Mouse (Mus musculus): ENCODE results near the gene Blcap. TPM values are rescaled to one million over a fixed set of nuclear protein-coding genes. Genes with fewer than 3 reads are reported as not detected.

Blcap gene
- total and polyA plus RNA-seq, 2 experiments from 2014 or later: 208 to 295 TPM

DNA sequence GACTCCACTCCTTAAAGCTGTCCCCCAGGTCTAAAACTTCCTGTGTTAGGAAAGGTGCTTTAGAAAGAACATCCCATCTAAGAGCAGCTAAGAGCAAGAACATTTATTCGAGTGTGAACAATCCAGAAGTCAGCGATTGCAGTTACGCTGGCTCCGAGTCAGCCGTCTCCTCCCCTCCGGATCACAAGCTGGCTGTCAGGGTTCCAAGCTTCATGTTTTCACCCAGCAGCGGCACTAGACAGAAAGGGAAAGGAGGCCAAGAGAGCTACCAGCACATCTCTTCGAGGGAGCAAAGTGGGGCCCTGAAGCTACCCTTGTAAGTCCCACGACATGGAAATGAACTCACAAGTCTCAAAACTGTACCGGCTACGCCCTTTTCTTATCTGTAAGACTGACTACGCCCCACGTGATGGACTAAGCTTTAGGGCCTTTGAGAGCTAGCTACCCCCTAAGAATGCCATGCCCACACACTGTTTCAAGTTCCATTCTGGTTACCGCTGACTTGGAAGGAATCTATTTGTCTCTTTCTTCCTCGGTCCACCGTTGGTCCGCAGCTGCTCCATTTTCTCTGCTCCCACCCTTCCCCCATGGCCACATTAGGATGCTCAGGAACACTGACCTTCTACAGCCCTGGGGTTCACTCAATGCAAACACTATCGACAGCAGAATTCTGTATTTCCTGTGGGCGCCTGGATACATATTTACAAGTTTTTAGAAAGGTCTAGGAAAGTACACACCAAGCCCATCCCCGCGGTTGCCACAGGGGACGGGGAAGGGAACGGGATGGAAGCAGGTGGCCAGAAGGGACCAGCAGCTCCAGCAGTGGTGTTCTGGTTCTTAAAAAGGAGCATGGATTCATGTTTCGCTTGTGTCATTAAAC, 30.8 kb downstream of the Blcap start:
- DNase-seq (peak; percentile 81), ATAC-seq (peak; percentile 40)
- H3K9ac ChIP-seq: 0 out of 2 replicates have a peak overlapping the region, but pooled peaks have one; percentile 18
- peaks cover 43% of the 10 kb centered on the region for H3K4me1 ChIP-seq (ENCODE audit: insufficient read depth)
- H3K4me2 ChIP-seq (ENCODE audit: low read depth): 0 out of 2 replicates have a peak overlapping the region, but pooled peaks have one; percentile 0
- WGBS: 13% methylated on average over 24 of the region's 24 CpGs
- peak overlapping the region; percentile 60 for H3K27ac ChIP-seq (ENCODE audit: low read depth, low read length)
- TF ChIP-seq CTCF (IDR thresholded peaks at IDR 0.05; ENCODE audit: low read depth): no peak
- no peaks in the 10 kb centered on the region for H3K9me3 ChIP-seq (ENCODE audit: low read length)
- no peaks in the 10 kb centered on the region for H3K27me3 ChIP-seq (ENCODE audit: insufficient read depth, low read length)
- H3K36me3 ChIP-seq (ENCODE audit: insufficient read depth): peaks cover 5% of the 10 kb centered on the region; the same call in 1 of the 2 replicates
- no peak overlapping the region for H3K4me3 ChIP-seq (ENCODE audit: low read depth, low read length)

DNA sequence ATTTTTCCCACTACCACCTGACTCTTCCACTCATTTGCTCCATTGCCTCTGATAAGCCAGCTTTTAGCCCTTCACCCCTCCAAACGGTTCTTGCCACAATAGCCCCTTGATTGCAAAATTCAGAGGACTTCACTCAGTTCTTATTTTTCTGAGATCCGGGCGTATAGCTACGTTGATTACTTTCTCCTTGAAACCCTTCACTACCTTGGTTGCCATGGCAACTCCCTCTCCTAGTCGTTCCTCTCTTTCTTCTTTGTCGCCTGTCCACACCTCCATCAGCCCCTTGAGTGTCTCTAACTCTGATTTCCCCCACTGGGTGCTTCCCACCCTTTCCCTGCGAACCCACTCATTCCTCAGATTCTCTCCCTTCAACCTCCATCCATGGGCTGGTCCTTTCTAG, 34.0 kb downstream of the Blcap start:
- H3K36me3 ChIP-seq (ENCODE audit: insufficient read depth): no peaks in the 10 kb centered on the region
- DNase-seq (peak; percentile 84), ATAC-seq (peak; percentile 64)
- TF ChIP-seq CTCF (IDR thresholded peaks at IDR 0.05; ENCODE audit: low read depth): no peak
- WGBS: 19% methylated on average over 7 of the region's 7 CpGs
- no peaks in the 10 kb centered on the region for H3K9me3 ChIP-seq (ENCODE audit: low read length)
- no peak overlapping the region for H3K4me2 ChIP-seq (ENCODE audit: low read depth)
- peaks cover 34% of the 10 kb centered on the region for H3K4me1 ChIP-seq (ENCODE audit: insufficient read depth)
- peak overlapping the region; percentile 81 for H3K27ac ChIP-seq (ENCODE audit: low read depth, low read length)
- no peak overlapping the region for H3K4me3 ChIP-seq (ENCODE audit: low read depth, low read length)
- H3K27me3 ChIP-seq (ENCODE audit: insufficient read depth, low read length): no peaks in the 10 kb centered on the region
- H3K9ac ChIP-seq: peak overlapping the region; percentile 25; the same call in 1 of the 2 replicates

DNA sequence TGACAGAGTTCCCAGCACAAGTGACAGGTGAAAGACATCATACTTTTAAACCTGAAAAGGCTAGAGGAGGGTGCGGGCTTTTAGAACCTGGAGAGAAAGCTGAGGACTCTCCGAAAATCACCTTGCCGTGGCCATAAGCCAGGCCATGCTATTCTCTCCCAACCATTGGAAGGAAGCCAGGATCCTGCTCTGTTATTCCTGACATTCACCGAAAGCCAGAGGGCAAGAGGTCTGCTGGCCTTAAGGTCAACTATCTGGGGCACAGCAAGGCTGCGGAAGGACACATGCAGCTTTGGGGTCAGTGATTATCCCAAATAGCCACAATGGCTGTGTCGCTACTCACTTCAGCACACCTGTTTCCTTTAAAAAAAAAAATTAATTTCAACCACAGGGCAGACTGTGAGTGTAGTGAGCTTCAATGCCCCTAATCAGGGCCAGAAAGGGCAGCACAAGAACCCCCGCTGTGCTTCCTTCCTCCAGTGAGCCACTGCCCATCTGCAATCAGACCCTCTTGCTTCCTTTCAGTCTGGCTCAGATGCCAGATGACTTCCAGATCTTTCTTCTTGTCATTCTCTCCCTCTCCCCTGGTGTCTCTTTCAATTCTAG, 34.5 kb downstream of the Blcap start:
- no peaks in the 10 kb centered on the region for H3K36me3 ChIP-seq (ENCODE audit: insufficient read depth)
- no peak for TF ChIP-seq CTCF (IDR thresholded peaks at IDR 0.05; ENCODE audit: low read depth)
- 56% methylated on average over 7 of the region's 7 CpGs for WGBS
- ATAC-seq: no peak; the same call in 1 of the 2 replicates
- H3K4me3 ChIP-seq (ENCODE audit: low read depth, low read length): no peak overlapping the region
- H3K27ac ChIP-seq (ENCODE audit: low read depth, low read length): peak overlapping the region; percentile 81
- no peak overlapping the region for H3K4me2 ChIP-seq (ENCODE audit: low read depth)
- no peaks in the 10 kb centered on the region for H3K27me3 ChIP-seq (ENCODE audit: insufficient read depth, low read length)
- H3K4me1 ChIP-seq (ENCODE audit: insufficient read depth): peaks cover 33% of the 10 kb centered on the region
- no peaks in the 10 kb centered on the region for H3K9me3 ChIP-seq (ENCODE audit: low read length)
- no peak for DNase-seq
- peak overlapping the region; percentile 25; the same call in 1 of the 2 replicates for H3K9ac ChIP-seq

DNA sequence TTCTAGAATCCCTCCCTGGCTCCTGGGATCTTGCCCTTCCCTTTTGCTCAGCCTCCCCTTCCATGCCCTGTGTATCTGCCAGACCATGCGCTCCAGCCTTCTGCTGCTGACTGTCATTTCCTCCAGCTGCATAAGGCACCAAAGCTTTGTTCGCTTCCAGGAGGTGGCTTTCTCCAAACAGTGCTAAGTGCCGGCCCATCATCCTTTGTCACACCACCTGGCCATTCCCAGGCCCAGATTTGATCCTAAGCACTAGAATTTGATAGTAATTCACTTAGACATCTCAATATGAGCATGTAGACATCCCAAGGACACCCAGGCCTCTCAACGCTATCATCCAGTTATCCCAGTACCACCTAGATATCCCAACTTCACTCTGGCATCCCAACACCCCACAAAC, 36.9 kb downstream of the Blcap start:
- 72% methylated on average over 4 of the region's 4 CpGs for WGBS
- H3K4me2 ChIP-seq (ENCODE audit: low read depth): no peak overlapping the region
- H3K4me1 ChIP-seq (ENCODE audit: insufficient read depth): peaks cover 39% of the 10 kb centered on the region
- 0 out of 2 replicates have a peak overlapping the region, but pooled peaks have one; percentile 9 for H3K27ac ChIP-seq (ENCODE audit: low read depth, low read length)
- no peaks in the 10 kb centered on the region for H3K36me3 ChIP-seq (ENCODE audit: insufficient read depth)
- H3K9me3 ChIP-seq (ENCODE audit: low read length): no peaks in the 10 kb centered on the region
- no peak overlapping the region for H3K4me3 ChIP-seq (ENCODE audit: low read depth, low read length)
- no peak overlapping the region for H3K9ac ChIP-seq
- ATAC-seq (no peak), DNase-seq (no peak)
- no peak for TF ChIP-seq CTCF (IDR thresholded peaks at IDR 0.05; ENCODE audit: low read depth)
- no peaks in the 10 kb centered on the region for H3K27me3 ChIP-seq (ENCODE audit: insufficient read depth, low read length)

DNA sequence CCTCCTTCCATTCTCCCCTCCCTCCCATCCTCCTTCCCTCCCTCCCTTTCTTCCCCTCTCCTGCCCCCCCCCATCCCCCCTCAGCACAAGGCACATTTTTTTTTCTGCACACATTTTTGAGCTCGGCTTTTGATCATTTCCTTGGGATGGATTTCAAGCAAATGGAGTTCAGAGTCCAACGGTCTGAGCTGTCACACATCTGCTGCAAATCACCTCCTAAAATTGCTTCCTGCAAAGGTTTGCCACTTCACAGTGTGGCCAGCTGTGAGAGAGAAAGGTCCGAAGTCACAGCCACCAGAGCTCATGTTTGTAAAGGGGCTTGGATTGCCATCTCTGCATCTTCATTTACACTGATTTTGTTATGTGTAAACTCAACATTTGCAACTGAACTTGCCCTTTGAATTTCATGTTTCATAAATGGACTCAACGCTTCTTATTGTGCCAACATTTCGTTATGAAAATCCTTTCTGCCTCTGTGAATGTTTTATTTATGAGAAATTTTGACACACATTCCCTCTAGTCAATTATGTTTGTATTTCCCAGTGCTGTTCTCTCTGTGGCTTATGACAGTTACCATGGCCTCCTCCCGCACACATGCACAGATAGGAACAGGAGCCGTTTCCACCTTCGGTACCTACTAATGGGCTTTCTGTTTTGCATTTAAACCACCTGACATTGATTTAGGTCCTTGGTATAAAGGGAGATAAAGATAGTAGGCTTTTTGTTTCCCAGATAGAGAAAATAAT, 39.2 kb downstream of the Blcap start:
- Histone ChIP-seq H3K4me2 (ENCODE audit: low read depth) (no peak overlapping the region), H3K9me3 (ENCODE audit: low read length) (no peaks in the 10 kb centered on the region), H3K27me3 (ENCODE audit: insufficient read depth, low read length) (no peaks in the 10 kb centered on the region), H3K4me3 (ENCODE audit: low read depth, low read length) (no peak overlapping the region), H3K4me1 (ENCODE audit: insufficient read depth) (peaks cover 30% of the 10 kb centered on the region), H3K27ac (ENCODE audit: low read depth, low read length) (peak overlapping the region; percentile 60), H3K36me3 (ENCODE audit: insufficient read depth) (no peaks in the 10 kb centered on the region), H3K9ac (no peak overlapping the region)
- DNase-seq (no peak), ATAC-seq (peak; percentile 30; the same call in 1 of the 2 replicates)
- TF ChIP-seq CTCF (IDR thresholded peaks at IDR 0.05; ENCODE audit: low read depth): no peak
- 25% methylated on average over 8 of the region's 8 CpGs for WGBS

DNA sequence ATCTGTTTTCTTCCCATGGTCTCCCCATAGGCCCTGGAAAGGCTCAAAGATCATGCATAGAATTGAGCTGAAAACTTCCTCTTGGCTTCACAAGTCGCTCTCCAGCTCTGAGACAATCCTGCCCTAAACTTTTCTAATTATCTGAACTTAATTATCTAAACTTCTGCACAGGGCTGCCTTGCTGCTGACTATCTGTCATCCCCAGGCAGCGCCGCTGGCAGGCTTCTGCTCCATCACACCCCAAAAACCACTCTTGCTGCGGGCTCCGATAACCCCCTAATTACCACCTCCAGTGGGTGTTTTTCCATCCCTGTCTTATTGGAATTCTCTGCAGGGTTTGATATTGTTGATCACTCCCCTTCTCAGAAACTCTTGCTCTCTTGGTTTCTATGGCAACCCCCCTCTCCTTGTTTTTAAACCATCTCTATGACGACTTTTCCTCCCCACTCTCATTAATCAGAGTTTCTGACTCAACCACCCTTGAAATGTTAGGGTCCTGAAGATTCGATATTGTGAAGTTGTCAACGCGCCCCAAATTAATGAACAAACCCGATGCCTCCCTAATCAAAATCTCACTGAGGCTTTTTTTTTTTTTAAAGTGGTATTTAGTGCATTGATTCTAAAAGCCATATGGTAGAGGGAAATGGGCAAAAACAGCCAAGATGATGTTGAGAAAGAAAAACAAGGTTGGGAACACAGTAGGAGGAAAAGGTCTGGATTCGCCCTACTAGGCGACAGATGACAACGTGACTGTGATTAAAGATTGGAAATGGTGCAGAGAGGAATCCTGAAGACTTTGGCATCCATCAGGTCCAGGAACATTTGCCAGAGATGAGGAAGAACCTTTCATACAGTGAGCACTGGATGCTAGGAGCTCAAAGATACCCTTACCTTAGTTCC, 40.8 kb downstream of the Blcap start:
- Histone ChIP-seq H3K4me2 (ENCODE audit: low read depth) (peak overlapping the region; percentile 22), H3K9me3 (ENCODE audit: low read length) (no peaks in the 10 kb centered on the region), H3K27me3 (ENCODE audit: insufficient read depth, low read length) (no peaks in the 10 kb centered on the region), H3K9ac (no peak overlapping the region), H3K36me3 (ENCODE audit: insufficient read depth) (no peaks in the 10 kb centered on the region), H3K4me3 (ENCODE audit: low read depth, low read length) (no peak overlapping the region), H3K4me1 (ENCODE audit: insufficient read depth) (peaks cover 31% of the 10 kb centered on the region), H3K27ac (ENCODE audit: low read depth, low read length) (peak overlapping the region; percentile 60)
- ATAC-seq (peak; percentile 73), DNase-seq (no peak)
- 24% methylated on average over 13 of the region's 13 CpGs for whole genome bisulfite sequencing
- TF ChIP-seq CTCF (IDR thresholded peaks at IDR 0.05; ENCODE audit: low read depth): no peak
